Mouse (Mus musculus) c-Kit-positive CD71-negative TER-119-negative erythroid progenitor cells, embryonic 14.5 days (primary cell): ENCODE results near the gene Pex26.

ENCODE experiments used
- DNase-seq: peaks from one replicate; pipeline ENCODE4 v3.0.0-alpha.2; 2013; ENCODE audit warnings: low read depth

The Pex26 gene

DNA sequence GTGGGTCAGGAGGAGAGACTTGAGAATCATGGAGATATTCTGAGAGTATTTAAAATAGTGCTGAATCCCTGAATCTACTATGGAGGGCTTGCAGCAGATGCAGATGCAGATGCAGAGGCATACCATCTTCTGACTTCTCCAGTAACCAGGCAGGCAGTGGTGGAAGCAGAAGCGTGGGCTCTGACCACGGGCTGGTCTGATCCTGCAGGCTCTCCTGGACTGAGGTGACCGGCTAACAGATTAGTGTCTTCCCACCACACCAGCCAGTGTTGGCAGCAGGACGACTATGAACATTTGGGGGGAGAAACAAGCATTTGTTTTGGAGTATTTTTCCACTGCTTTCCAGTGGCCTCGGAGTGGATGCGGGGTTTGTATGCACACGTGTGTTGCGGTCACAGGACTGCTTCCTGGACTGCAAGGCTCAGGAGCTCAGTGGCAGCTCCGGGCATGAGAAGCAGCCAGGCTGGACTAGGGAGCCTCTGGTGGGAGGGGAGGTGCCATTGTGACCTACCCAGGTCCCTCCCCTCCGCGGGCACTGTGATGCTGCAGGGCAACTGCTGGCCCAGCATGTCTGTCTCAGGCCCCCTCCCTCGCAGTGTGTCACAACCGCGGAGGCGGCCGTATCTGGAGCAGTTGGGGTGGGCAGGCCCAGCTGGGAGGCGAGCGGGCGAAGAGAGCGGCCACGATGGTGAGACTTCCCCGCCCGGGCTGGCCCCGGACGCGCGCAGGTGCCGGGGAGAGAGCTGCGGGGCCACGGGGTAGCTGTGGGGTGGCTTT lies 26.9 kb downstream of the Pex26 start, which contains the start of gene Tuba8:
Gene Tuba8 (plus strand): TSS at position 548 of the 777 bp plus-strand sequence.
- DNase-seq = peak; percentile 39

GRCm38 (mm10) chr6:121210926-121211289 lies 27.4 kb downstream of the Pex26 start:
- DNase-seq = no peak

DNA sequence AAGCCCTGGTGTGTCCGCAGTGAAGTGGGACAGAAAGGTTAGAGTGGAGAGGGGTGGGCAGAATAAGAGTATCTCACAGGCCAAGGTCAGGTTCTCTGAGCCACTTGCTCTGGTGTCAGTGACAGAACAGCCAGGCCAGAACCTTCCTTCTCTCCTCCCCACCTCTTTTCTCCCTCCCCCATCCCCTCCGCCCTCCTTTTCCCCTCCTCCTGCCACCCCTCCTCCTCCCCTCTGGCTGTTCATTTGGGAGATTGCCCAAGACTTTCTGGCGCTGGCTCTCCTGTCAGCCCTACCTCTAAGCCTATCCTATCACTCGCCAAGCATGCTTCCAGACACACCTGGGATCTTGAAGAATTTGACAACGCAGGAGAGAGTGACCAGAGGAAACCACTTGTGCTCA lies 28.3 kb downstream of the Pex26 start:
- no peak for DNase-seq

GRCm38 (mm10) chr6:121212988-121213387 lies 29.5 kb downstream of the Pex26 start:
- DNase-seq = no peak

DNA sequence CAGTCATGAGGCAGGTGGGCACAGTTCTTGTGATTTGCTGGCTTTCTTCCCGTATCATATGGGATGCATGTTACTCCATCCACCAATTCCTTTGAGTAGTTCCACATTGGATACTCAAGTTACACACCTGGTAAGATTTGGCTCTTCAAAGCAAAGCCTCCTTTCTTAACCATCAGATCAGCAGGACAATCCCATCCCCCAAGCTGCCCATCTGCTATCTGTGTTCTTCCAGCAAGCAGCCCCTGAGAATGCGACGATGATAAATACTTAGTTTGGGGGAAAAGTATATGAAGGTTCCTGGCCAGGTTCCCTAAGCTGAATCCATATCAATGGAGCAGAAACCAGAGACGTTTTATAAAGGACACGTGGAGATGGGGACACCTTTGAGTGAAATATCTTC lies 30.8 kb downstream of the Pex26 start:
- DNase-seq = no peak

GRCm38 (mm10) chr6:121214667-121215330 lies 31.3 kb downstream of the Pex26 start:
- peak; percentile 47 for DNase-seq

DNA sequence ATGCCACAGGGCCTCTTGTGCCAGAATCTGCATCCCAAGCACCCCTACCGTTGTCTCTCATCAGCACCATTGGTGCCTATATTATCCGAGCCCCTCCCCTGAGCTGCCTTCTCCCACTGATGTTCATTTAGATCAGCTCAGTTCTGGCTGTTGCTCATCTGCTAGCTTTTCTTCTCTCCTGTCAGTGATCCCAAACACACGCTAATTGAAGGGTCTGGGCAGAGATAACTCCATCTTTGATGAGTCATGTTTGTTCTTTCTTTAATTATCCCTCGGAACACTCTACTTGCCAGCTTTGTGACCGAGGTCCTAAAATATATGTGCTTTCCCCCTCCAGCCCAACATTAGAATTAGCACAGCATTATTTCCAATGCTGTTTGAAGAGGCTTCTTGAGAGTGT lies 31.9 kb downstream of the Pex26 start:
- DNase-seq = no peak

DNA sequence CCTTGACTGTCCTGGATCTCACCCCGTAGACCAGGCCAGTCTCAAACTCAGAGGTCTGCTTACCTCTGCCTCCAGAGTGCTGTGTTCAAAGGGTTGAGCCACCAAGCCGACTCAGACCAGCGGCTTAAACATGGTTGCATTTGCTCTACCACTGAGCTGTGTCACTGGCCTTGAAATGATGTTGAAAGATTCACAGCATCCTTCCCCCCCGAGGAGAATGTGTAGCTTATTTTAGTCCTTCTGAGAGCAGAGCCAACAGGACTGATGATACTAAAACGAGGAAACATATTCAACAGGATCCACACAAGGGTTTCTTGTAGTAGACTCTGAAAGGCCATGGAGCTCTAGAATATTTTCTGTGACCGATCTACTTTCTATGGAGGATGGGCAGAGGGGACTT lies 32.4 kb downstream of the Pex26 start:
- DNase-seq = no peak

DNA sequence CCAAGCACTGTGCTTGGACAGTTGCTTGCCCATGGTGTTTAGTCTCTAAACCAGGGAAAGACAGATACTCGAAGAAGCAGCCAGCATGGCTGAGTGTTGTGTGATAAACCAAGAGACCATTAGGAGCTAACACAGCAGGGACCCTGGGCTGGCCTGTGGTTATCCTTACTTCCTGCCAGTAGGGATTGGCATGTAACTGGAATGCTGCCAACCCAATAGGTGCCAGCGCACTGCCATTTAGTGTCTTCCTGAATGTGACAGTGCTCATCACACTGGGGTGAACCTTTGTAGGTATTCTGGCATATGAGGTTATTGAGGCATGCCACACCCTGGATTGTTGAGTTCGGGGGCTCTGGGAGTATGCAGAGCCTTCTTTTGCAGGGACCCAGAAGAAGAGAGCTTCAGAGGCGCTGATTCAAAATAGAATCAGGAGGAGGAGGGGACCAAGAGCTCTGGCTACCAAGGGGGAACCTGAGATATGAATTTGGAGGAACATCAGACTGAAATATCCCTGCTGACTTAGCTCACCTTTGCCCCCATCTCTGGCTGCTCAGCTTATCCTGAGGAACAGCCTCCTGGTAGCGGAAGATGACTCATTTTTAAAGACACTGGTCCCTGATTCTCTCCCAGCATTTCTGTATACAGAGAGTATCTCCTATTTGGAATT lies 33.3 kb downstream of the Pex26 start:
- no peak for DNase-seq

DNA sequence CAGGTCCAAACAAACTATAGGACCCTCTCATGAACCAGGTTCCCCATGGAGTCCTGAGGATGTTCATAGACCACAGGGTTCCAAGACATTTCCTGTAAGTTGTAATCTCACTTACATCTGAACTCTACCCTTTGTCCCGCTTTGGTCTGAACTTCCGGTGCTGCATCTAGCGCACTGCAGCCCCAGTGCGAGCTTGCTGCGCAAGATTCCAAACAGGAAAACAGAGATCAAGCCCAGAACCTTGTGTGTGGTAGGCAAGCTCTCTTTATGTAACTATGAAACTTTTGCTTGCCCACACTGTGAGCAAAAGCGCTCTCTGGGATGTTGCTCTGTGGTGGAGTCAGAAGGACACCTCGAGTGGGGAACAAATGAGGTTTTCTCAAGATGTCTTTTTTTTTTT lies 34.5 kb downstream of the Pex26 start:
- DNase-seq = no peak

DNA sequence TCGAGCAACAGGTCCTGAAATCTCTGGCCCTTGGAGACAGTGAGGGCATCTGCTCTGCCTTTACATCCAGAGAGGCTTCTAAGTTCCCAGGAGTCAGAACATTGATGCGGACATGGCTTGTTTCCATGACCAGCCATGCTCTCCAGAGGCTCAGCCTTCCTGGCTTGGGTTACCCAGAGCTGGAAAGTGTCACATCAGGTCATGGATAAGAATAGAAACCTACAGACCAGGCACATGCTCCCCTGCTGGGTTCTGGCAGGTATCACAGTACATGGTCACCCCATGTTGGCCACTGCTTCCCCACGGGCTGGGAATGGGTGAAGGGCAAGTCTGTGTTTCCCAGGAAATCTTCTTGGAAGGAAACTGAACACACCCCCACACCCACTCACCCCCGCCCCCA lies 35.9 kb downstream of the Pex26 start:
- no peak for DNase-seq

- DNase-seq = no peak
Observed at GRCm38 (mm10) chr6:121220181-121220580, 36.7 kb downstream of the Pex26 start.

GRCm38 (mm10) chr6:121221876-121222597 lies 38.6 kb downstream of the Pex26 start:
- no peak for DNase-seq

DNA sequence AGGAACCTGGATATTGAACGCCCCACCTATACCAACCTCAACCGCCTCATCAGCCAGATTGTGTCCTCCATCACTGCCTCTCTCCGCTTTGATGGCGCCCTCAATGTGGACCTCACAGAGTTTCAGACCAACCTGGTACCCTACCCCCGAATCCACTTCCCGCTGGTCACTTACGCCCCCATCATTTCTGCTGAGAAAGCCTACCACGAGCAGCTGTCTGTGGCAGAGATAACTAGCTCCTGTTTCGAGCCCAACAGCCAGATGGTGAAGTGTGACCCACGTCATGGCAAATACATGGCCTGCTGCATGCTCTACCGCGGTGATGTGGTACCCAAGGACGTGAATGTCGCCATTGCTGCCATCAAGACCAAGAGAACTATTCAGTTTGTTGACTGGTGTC lies 39.5 kb downstream of the Pex26 start:
- DNase-seq = no peak

DNA sequence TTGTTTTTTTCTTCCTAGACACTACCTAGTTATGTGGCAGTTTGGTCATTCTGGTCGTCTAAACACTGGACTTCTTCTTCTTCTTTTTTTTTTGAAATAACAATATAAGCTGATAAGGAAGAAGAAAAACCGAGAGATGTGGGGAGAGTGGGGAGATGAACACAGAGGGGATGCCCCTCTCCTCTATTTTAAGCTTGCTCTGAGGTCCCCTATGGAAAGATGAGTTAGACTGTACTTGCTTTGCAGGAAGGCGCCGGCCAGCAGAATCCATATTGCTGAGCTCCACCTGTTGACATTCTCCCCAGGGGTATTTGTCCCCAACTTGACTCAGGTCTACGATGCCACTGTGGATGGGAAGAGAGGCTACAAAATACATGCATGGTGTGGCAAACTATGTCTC lies 40.6 kb downstream of the Pex26 start:
- no peak for DNase-seq

DNA sequence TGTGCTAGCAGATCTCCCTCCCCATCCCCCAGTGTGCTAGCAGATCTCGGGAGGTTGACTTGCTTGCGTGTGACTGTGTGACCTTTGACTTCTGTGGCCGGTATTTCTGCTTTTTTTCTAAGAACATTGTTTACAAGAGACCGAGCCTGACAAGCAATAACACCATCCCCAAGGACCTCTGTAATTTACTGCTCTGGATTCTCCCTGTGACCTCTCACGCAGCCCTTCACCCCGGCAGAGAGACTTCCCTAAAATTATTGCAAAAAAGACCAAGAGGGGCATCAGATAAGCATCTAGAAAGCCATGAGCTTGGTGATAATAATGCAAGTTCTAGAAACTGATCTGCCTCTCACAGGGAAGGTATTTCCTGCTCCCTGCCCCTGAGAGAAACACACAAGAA lies 41.5 kb downstream of the Pex26 start:
- no peak for DNase-seq

DNA sequence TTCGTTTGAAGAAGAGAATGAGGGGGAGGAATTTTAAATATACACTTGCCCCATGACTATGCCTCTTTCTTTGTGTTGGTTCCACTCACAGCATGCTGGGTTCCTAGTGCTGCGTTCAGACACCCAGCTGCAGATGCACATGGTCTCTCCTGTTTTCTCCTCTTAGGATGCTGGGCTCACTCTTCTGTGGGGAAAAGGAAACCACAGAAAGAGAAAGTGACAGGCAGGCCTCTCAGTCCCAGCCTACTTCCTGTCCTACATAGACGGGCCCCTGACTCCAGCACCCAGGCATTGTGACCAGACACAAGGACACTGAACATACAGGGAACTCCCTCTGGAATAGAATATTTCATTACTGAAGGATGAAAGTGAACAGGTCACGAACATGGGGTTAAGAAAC lies 42.6 kb downstream of the Pex26 start:
- DNase-seq = no peak

GRCm38 (mm10) chr6:121226744-121227143 lies 43.3 kb downstream of the Pex26 start:
- no peak for DNase-seq

DNA sequence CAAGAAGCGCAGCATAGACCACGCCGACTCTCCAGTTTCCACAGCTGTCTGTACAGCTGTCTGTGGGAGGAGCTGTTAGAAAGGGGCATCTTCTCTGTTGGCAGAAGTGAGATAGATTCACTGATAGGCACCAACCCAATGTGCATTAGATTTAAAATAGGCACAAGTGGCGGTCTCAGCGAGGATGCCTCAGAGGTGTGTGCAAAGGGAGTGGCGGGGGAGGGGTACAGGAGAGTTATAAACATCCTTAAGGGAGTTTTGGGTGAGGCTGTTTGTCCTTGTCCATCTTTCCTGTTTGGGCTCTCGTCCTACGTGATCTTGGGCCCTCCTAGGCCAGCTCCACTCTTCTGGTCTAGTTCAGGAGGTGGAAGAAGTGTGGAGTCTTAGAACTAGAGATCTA lies 45.0 kb downstream of the Pex26 start:
- no peak for DNase-seq

GRCm38 (mm10) chr6:121232652-121233051 lies 49.2 kb downstream of the Pex26 start:
- no peak for DNase-seq

DNA sequence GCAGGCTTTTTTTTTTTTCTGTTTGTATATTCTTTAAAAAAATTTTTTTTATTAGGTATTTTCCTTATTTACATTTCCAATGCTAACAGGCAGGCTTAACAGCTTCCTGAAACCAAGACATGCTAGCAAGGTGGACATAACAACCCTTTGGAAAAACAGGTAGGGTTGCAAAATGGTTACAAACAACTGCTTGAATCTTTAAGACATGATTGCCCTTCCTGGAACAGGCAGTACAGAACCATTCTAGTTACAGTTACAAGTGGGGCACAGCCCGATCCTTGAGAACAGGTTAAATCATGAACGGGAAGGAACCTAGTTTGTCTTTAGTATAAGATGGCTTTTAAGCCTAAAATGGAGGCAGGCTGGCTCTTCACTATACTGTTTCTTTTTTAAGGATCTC lies 52.9 kb downstream of the Pex26 start:
- DNase-seq = no peak

- no peak for DNase-seq
Observed at GRCm38 (mm10) chr6:121238209-121238608, 54.7 kb downstream of the Pex26 start.

- no peak for DNase-seq
Observed at GRCm38 (mm10) chr6:121241780-121242179, 58.3 kb downstream of the Pex26 start.
